Mouse (Mus musculus): ENCODE data around the gene Vmn2r110.

Gene Vmn2r110

GRCm38 (mm10) chr17:20596323-20596722 lies at the start of gene Vmn2r110:
Gene Vmn2r110 (minus strand): TSS chr17:20596423.
- POLR2A ChIA-PET, result no interaction called here
- CTCF ChIA-PET, result no interaction called here

GRCm38 (mm10) chr17:20624777-20625176 lies 28.6 kb upstream of the Vmn2r110 start, which contains the start of gene Fpr-rs3:
Gene Fpr-rs3 (minus strand): TSS chr17:20624877.
- ChIA-PET CTCF (no interaction called here), POLR2A (no interaction called here)

GRCm38 (mm10) chr17:20564656-20565055 lies 31.6 kb downstream of the Vmn2r110 start, which contains the start of gene Vmn2r109:
Gene Vmn2r109 (minus strand): TSS chr17:20564756.
- ChIA-PET POLR2A (no interaction called here), CTCF (no interaction called here)

Data from embryonic stem cell, embryonic (primary cell).